Comparison of ENCODE assay signal across 18 mouse cellular contexts in the genomic region with DNA sequence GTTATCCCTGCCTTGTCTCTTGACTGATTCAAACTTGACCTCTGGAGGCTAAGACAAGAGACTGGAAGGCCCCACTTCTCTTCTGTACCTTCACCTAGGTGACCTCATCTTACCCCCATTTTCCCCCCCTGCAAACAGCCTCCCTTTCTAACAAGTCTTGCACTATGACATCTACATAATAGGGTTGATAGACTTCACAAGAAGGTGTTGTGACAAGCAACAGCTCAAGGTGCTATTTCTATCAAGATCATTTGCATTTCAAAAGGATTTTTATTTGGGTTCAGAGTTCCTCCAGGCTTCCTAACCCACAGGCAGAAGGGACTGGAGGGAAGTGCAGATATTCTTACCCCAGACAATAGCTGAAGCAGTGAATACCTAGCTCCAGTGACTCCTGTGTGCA.
"Had no signal": no experiment of that assay in that cellular context is flagged by ENCODE, and none has a peak within 500 bp of the region (broad histone marks: within the 10 kb centered on the region; RNA-seq: fewer than 3 reads in every experiment).

No protein-coding gene starts in this region.

- H3K9ac ChIP-seq: liver, embryonic 15.5 days; liver, postnatal 0 days; lung, embryonic 15.5 days; midbrain, embryonic 12.5 days; neural tube, embryonic 12.5 days; stomach, embryonic 15.5 days had no signal

- H3K4me2 ChIP-seq: liver, embryonic 15.5 days; lung, embryonic 15.5 days; midbrain, embryonic 12.5 days; neural tube, embryonic 12.5 days; stomach, embryonic 15.5 days had no signal

- H3K4me1 ChIP-seq: liver, embryonic 15.5 days; midbrain, embryonic 12.5 days; neural tube, embryonic 12.5 days; stomach, embryonic 15.5 days had no signal

- DNase-seq: liver, postnatal 0 days; lung, adult 2 months; lung, postnatal 14 days; lung, postnatal 36 days; midbrain, embryonic 14.5 days; right cerebral cortex, postnatal 14 days; thymus, adult 18-20 months; thymus, postnatal 14 days; thymus, postnatal 36 days had no signal

- H3K4me3 ChIP-seq: liver, embryonic 15.5 days; lung, embryonic 15.5 days; megakaryocyte, embryonic 14.5 days; midbrain, embryonic 12.5 days; neural tube, embryonic 12.5 days; stomach, embryonic 15.5 days had no signal

- H3K27me3 ChIP-seq: liver, embryonic 15.5 days; lung, embryonic 15.5 days; megakaryocyte, embryonic 14.5 days; midbrain, embryonic 12.5 days; neural tube, embryonic 12.5 days; stomach, embryonic 15.5 days had no signal

- ATAC-seq: liver, postnatal 0 days; lung, postnatal 0 days had no signal

- H3K27ac ChIP-seq: liver, embryonic 15.5 days; lung, embryonic 15.5 days; macrophage; midbrain, embryonic 12.5 days; neural tube, embryonic 12.5 days; stomach, embryonic 15.5 days; stomach, postnatal 0 days had no signal

- H3K9me3 ChIP-seq: liver, embryonic 15.5 days; lung, embryonic 15.5 days; megakaryocyte, embryonic 14.5 days; midbrain, embryonic 12.5 days; neural tube, embryonic 12.5 days; stomach, embryonic 15.5 days had no signal
